Mouse (Mus musculus): ENCODE results near the gene Rflna. TPM values are rescaled to one million over a fixed set of nuclear protein-coding genes. Genes with fewer than 3 reads are reported as not detected.

Gene Rflna
- polyA plus RNA-seq, 1 experiment from 2014 or later = 24.0 TPM

GRCm38 (mm10) chr5:124969790-124970189, 33.2 kb upstream of the Rflna start:
- H3K9me3 ChIP-seq (replicated peaks) = 0 out of 2 replicates have a peak, but pooled peaks cover 2% of the 10 kb centered on the region
- no peaks in the 10 kb centered on the region for H3K27me3 ChIP-seq
- no peak overlapping the region for H3K9ac ChIP-seq
- no peak overlapping the region for H3K4me3 ChIP-seq (replicated peaks)
- H3K36me3 ChIP-seq = no peaks in the 10 kb centered on the region
- WGBS = 26% methylated on average over 8 of the region's 8 CpGs
- no peak overlapping the region; the same call in 1 of the 2 replicates for H3K27ac ChIP-seq (replicated peaks)
- H3K4me2 ChIP-seq (replicated peaks) = no peak overlapping the region
- ATAC-seq (ENCODE audit: insufficient number of reproducible peaks, low FRiP score, low TSS enrichment, low read depth) = no peak
- peaks cover 27% of the 10 kb centered on the region for H3K4me1 ChIP-seq

GRCm38 (mm10) chr5:124986222-124986621, 16.8 kb upstream of the Rflna start:
- no peak for ATAC-seq (ENCODE audit: insufficient number of reproducible peaks, low FRiP score, low TSS enrichment, low read depth)
- no peak overlapping the region for H3K4me3 ChIP-seq (replicated peaks)
- WGBS = 81% methylated on average over 5 of the region's 5 CpGs
- no peaks in the 10 kb centered on the region for H3K36me3 ChIP-seq
- no peak overlapping the region for H3K4me2 ChIP-seq (replicated peaks)
- no peak overlapping the region for H3K27ac ChIP-seq (replicated peaks)
- no peaks in the 10 kb centered on the region for H3K4me1 ChIP-seq
- no peak overlapping the region for H3K9ac ChIP-seq
- H3K9me3 ChIP-seq (replicated peaks) = no peaks in the 10 kb centered on the region; the same call in 1 of the 2 replicates
- H3K27me3 ChIP-seq = no peaks in the 10 kb centered on the region

GRCm38 (mm10) chr5:124986656-124987055, 16.4 kb upstream of the Rflna start:
- WGBS = 81% methylated on average over 5 of the region's 5 CpGs
- H3K4me2 ChIP-seq (replicated peaks) = no peak overlapping the region
- no peak for ATAC-seq (ENCODE audit: insufficient number of reproducible peaks, low FRiP score, low TSS enrichment, low read depth)

GRCm38 (mm10) chr5:124989724-124990123, 13.3 kb upstream of the Rflna start:
- H3K27me3 ChIP-seq = no peaks in the 10 kb centered on the region
- no peak overlapping the region for H3K9ac ChIP-seq
- ATAC-seq (ENCODE audit: insufficient number of reproducible peaks, low FRiP score, low TSS enrichment, low read depth) = no peak
- H3K27ac ChIP-seq (replicated peaks) = no peak overlapping the region
- H3K4me2 ChIP-seq (replicated peaks) = no peak overlapping the region
- no peak overlapping the region for H3K4me3 ChIP-seq (replicated peaks)
- no peaks in the 10 kb centered on the region for H3K9me3 ChIP-seq (replicated peaks)
- H3K36me3 ChIP-seq = no peaks in the 10 kb centered on the region
- peaks cover 4% of the 10 kb centered on the region; the same call in 1 of the 2 replicates for H3K4me1 ChIP-seq
- 80% methylated on average over 2 of the region's 2 CpGs for WGBS

More at GRCm38 (mm10) chr5:124986656-124987055, 16.4 kb upstream of the Rflna start:
- Histone ChIP-seq H3K9me3 (replicated peaks) (no peaks in the 10 kb centered on the region; the same call in 1 of the 2 replicates), H3K27me3 (no peaks in the 10 kb centered on the region), H3K36me3 (no peaks in the 10 kb centered on the region), H3K4me3 (replicated peaks) (no peak overlapping the region), H3K9ac (no peak overlapping the region), H3K27ac (replicated peaks) (no peak overlapping the region), H3K4me1 (no peaks in the 10 kb centered on the region)

- no peaks in the 10 kb centered on the region for H3K27me3 ChIP-seq
- 72% methylated on average over 8 of the region's 8 CpGs for WGBS
- H3K9ac ChIP-seq = no peak overlapping the region
- H3K4me1 ChIP-seq = peaks cover 4% of the 10 kb centered on the region; the same call in 1 of the 2 replicates
- ATAC-seq (ENCODE audit: insufficient number of reproducible peaks, low FRiP score, low TSS enrichment, low read depth) = no peak
- H3K4me2 ChIP-seq (replicated peaks) = no peak overlapping the region
- H3K36me3 ChIP-seq = no peaks in the 10 kb centered on the region
- H3K27ac ChIP-seq (replicated peaks) = peak overlapping the region; percentile 75; the same call in 1 of the 2 replicates
- no peaks in the 10 kb centered on the region for H3K9me3 ChIP-seq (replicated peaks)
- H3K4me3 ChIP-seq (replicated peaks) = no peak overlapping the region
Observed at GRCm38 (mm10) chr5:124992323-124992722, 10.7 kb upstream of the Rflna start.

- H3K4me2 ChIP-seq (replicated peaks) = no peak overlapping the region
- no peak overlapping the region for H3K9ac ChIP-seq
- H3K27me3 ChIP-seq = no peaks in the 10 kb centered on the region
- H3K4me1 ChIP-seq = peaks cover 4% of the 10 kb centered on the region; the same call in 1 of the 2 replicates
- no peaks in the 10 kb centered on the region for H3K36me3 ChIP-seq
- no peaks in the 10 kb centered on the region for H3K9me3 ChIP-seq (replicated peaks)
- H3K4me3 ChIP-seq (replicated peaks) = no peak overlapping the region
- WGBS = 63% methylated on average over 11 of the region's 11 CpGs
- no peak for ATAC-seq (ENCODE audit: insufficient number of reproducible peaks, low FRiP score, low TSS enrichment, low read depth)
- H3K27ac ChIP-seq (replicated peaks) = peak overlapping the region; percentile 75
Observed at GRCm38 (mm10) chr5:124992891-124993290, 10.1 kb upstream of the Rflna start.

- 58% methylated on average over 6 of the region's 6 CpGs for WGBS
- Histone ChIP-seq H3K4me3 (replicated peaks) (no peak overlapping the region), H3K4me2 (replicated peaks) (no peak overlapping the region), H3K4me1 (peaks cover 13% of the 10 kb centered on the region), H3K36me3 (no peaks in the 10 kb centered on the region), H3K27me3 (no peaks in the 10 kb centered on the region), H3K9ac (no peak overlapping the region), H3K27ac (replicated peaks) (no peak overlapping the region), H3K9me3 (replicated peaks) (no peaks in the 10 kb centered on the region)
- ATAC-seq (ENCODE audit: insufficient number of reproducible peaks, low FRiP score, low TSS enrichment, low read depth) = no peak
Observed at GRCm38 (mm10) chr5:124996816-124997215, 6.2 kb upstream of the Rflna start.

- H3K36me3 ChIP-seq = no peaks in the 10 kb centered on the region
- no peak overlapping the region for H3K9ac ChIP-seq
- WGBS = 72% methylated on average over 4 of the region's 4 CpGs
- H3K27me3 ChIP-seq = no peaks in the 10 kb centered on the region
- no peak overlapping the region for H3K4me2 ChIP-seq (replicated peaks)
- H3K27ac ChIP-seq (replicated peaks) = no peak overlapping the region
- H3K9me3 ChIP-seq (replicated peaks) = no peaks in the 10 kb centered on the region
- H3K4me3 ChIP-seq (replicated peaks) = no peak overlapping the region
- peaks cover 15% of the 10 kb centered on the region for H3K4me1 ChIP-seq
- no peak for ATAC-seq (ENCODE audit: insufficient number of reproducible peaks, low FRiP score, low TSS enrichment, low read depth)
Observed at GRCm38 (mm10) chr5:124997913-124998312, 5.1 kb upstream of the Rflna start.

- ATAC-seq (ENCODE audit: insufficient number of reproducible peaks, low FRiP score, low TSS enrichment, low read depth) = no peak
- Histone ChIP-seq H3K4me3 (replicated peaks) (no peak overlapping the region), H3K4me2 (replicated peaks) (no peak overlapping the region), H3K36me3 (no peaks in the 10 kb centered on the region), H3K4me1 (peaks cover 39% of the 10 kb centered on the region), H3K27ac (replicated peaks) (no peak overlapping the region), H3K9ac (no peak overlapping the region), H3K9me3 (replicated peaks) (no peaks in the 10 kb centered on the region), H3K27me3 (no peaks in the 10 kb centered on the region)
- WGBS = 55% methylated on average over 10 of the region's 10 CpGs
Observed at GRCm38 (mm10) chr5:125000756-125001250, 2.2 kb upstream of the Rflna start.

- H3K27me3 ChIP-seq = no peaks in the 10 kb centered on the region
- no peak overlapping the region for H3K27ac ChIP-seq (replicated peaks)
- no peak for ATAC-seq (ENCODE audit: insufficient number of reproducible peaks, low FRiP score, low TSS enrichment, low read depth)
- H3K36me3 ChIP-seq = no peaks in the 10 kb centered on the region
- H3K9me3 ChIP-seq (replicated peaks) = no peaks in the 10 kb centered on the region
- H3K9ac ChIP-seq = peak overlapping the region; percentile 44; the same call in 1 of the 2 replicates
- H3K4me2 ChIP-seq (replicated peaks) = peak overlapping the region; percentile 83
- peaks cover 62% of the 10 kb centered on the region for H3K4me1 ChIP-seq
- 10% methylated on average over 15 of the region's 15 CpGs for WGBS
- peak overlapping the region; percentile 53 for H3K4me3 ChIP-seq (replicated peaks)
Observed at GRCm38 (mm10) chr5:125003873-125004255, 843 bp downstream of the Rflna start.

- Histone ChIP-seq H3K36me3 (peaks cover 17% of the 10 kb centered on the region; the same call in 1 of the 2 replicates), H3K27me3 (no peaks in the 10 kb centered on the region), H3K4me3 (replicated peaks) (0 out of 2 replicates have a peak overlapping the region, but pooled peaks have one; percentile 0), H3K9me3 (replicated peaks) (no peaks in the 10 kb centered on the region), H3K27ac (replicated peaks) (0 out of 2 replicates have a peak overlapping the region, but pooled peaks have one; percentile 23), H3K9ac (no peak overlapping the region), H3K4me2 (replicated peaks) (peak overlapping the region; percentile 8; the same call in 1 of the 2 replicates), H3K4me1 (peaks cover 58% of the 10 kb centered on the region)
- no peak for ATAC-seq (ENCODE audit: insufficient number of reproducible peaks, low FRiP score, low TSS enrichment, low read depth)
- 50% methylated on average over 9 of the region's 9 CpGs for WGBS
Observed at GRCm38 (mm10) chr5:125005871-125006652, 3.0 kb downstream of the Rflna start.

All from embryonic facial prominence, embryonic 15.5 days (tissue).